Mouse (Mus musculus): Measurements from ENCODE around the gene Mmd2.

Mmd2 gene

DNA sequence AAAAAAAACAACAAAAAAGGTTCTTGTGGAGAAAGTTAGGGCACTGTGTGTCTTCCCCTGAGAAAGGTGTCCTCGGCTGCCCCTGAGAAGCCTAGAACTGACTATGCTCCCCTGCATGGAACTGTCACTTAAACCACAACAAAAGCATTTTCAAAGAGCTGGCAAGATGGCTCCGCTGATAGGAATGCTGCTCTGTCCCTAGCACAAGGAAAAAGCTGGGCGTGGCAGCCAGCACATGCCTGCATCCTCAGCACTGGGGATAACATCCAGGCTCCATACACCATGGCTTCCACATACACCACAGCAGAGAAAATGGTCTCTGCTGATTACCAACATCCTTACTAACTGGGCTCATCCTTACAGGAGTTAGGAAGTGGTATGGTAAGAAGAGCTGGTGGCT is 61.5 kb downstream of the Mmd2 start:
- DNase-seq (ENCODE audit: low spot score in 2 of 2) = no peak

GRCm38 (mm10) chr5:142546344-142546743 is 62.3 kb downstream of the Mmd2 start:
- no peak for DNase-seq (ENCODE audit: low spot score in 2 of 2)

DNA sequence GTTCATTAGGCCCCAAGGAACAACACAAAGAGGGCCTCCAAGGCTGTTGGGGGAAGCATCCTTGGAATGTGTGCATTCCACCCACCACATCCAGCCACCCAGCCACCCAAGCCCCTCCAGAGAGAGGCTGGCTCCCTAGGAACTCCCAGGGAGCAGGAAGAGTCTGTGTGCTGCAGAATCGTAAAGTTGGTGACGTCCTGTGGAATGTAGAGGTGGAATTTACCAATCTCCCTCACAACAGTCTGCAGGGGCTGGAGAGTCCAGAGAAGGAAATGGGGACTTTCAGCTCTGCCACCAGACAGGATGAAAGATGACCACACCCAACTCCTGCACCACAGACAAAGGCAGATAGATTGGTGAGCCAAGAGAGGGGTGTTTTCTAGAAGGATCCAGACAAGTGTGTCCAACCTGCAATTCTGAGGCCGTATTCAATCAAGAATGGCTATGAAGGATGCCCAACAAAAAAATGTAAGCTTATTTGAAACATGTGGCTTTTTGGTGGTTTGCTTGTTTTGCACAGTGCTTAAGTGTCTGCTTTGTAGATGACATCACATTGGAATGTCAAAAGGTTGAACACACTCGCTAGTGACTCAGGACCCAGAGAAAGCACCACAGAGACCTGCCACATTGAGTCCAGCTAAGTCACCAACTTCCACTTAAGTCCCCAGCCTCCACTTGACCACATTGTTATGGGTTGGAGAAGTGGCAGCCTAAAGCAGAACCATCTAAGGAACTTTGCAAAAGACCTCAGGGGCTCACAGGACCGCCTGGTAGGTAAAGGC is 63.4 kb downstream of the Mmd2 start:
- DNase-seq (ENCODE audit: low spot score in 2 of 2) = no peak

- no peak for DNase-seq (ENCODE audit: low spot score in 2 of 2)
Observed at GRCm38 (mm10) chr5:142537286-142537685, 71.3 kb downstream of the Mmd2 start.

DNA sequence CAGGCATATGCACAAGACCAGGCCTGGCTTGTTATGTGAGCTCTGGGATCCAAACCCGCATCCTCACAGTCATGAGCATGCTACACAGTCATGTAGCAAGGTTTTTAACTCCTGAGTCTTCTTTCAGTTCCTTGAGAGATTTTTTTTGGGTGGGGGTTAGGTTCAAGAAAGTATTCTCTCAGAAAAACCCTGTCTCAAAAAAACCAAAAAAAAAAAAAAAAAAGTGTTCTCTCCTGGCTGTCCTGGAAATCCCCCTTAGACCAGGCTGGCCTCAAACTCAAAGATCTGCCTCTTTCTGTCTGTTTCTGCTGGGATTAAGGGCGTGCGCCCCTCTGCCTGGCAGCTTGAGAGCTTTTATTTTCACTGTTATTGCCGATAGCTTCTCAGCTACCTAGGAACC is 73.2 kb downstream of the Mmd2 start:
- no peak for DNase-seq (ENCODE audit: low spot score in 2 of 2)

- DNase-seq (ENCODE audit: low spot score in 2 of 2) = no peak
Observed at GRCm38 (mm10) chr5:142529915-142530314, 78.7 kb downstream of the Mmd2 start, which contains the start of gene Papolb. Gene Papolb (minus strand): TSS chr5:142530076.

- DNase-seq (ENCODE audit: low spot score in 2 of 2) = no peak
Observed at GRCm38 (mm10) chr5:142524711-142525464, 83.7 kb downstream of the Mmd2 start.

GRCm38 (mm10) chr5:142521195-142521866 is 87.3 kb downstream of the Mmd2 start:
- DNase-seq (ENCODE audit: low spot score in 2 of 2) = no peak

DNA sequence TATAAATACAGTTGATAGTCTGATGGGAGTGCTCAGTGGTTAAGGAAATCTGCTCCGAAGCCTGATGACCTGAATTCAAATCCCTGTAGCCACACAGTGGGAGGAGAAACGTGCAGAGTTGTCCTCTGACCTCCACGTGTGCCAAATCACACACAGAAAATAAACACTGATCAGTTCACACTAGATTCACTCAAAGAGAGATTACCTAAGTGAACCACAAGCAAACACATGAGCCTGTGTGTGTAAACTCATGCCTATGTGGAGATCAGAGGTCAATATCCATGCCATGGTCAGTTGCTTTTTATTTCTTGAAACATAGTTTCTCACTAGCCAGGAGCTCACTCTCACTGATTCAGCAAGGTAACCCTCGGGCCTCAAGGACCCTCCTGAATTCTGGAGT is 88.2 kb downstream of the Mmd2 start:
- DNase-seq (ENCODE audit: low spot score in 2 of 2) = no peak

DNA sequence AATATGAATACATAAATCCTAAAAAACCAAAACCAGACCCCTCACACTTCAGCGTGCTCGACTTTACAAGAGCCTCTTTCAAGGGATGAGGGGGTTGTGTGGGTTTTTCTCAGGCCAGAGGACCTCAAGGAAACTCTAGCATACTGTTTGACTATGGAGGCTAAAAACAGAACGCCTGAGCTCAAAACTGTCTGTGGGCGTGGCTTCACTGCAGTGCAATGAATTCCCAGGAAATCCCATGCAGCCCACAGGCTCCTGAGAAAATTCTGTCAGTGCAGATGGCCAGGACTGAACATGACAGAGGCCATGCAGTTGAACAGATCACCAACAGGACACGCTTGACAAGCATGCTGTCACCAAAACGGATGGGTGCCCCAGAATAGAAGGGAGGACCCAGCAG is 89.6 kb downstream of the Mmd2 start:
- no peak for DNase-seq (ENCODE audit: low spot score in 2 of 2)

All from cerebellum, postnatal 4 days (tissue).